Mouse (Mus musculus) naive thymus-derived CD4-positive, alpha-beta T cell, adult 5 months (primary cell): ENCODE measurements around the gene Dmac2. TPM values are rescaled to one million over a fixed set of nuclear protein-coding genes. Genes with fewer than 3 reads are reported as not detected.

Experiments used
- polyA plus RNA-seq: library from polyadenylated mRNA; unstranded; fragments of 100-300 nt; shearing (Covaris generic); gene quantifications from one replicate; pipeline ENCODE4 v1.2.1, GENCODE M21; 2017

Gene Dmac2
- polyA plus RNA-seq: 91.4 TPM

DNA sequence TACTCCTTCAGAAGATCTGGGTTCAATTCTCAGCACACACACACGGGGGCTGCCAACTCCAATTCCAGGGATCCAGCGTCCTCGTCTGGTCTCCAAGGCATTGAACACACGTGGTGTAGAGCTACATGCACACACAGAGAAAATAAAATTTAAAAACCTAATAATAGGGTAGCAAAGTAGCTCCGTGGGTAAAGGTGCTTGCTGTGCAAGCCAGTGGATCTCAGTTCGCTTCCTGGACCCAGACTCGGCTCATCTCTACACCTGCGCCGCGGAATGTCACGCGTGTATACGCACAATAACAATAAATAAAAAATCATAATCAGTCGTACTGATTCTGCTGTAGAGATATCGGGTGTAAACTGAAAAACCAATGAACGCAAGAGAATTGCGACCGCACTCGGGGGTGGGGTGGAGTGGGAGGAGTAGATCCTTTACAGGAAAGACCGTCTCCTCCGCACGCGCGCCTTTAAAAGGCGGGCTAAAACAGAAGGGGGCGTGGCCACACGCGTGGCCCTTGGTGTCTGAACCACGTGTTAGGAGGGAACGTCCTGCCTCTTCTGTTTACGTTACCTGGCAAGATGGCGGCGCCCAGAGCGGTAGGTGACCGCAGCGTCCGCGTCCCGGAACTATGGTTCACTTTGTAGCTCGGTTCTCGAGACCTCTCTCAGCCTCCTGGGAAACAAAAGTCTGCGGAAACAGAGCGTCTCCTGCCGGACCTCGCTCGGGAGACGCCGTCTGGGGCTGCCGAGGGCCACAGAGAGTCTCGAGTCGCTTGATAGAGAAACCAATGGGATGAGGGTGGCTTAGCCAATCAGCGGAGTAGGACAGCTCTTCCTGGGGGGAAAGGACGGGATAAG is at the start of gene Dmac2:
Dmac2 (plus strand) TSS at position 550 of the 857 bp plus-strand sequence.

DNA sequence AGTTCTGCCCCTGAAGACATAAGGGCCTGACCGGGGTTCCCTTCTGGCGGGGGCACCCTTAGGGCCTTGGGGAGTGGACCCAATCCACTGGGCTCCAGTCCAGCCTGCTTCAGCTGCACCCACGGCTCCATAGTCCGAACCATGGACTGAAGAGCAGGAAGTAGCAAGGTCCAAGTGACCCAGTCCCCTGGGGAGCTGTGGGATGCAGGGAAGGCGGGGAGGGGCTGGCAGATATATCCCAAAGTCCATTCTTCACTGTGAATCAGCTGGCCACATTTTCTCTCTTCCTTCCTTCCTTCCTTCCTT is 3.6 kb upstream of the Dmac2 start, which contains the start of gene Erich4:
Erich4 (minus strand) TSS at position 187 of the 306 bp plus-strand sequence.

DNA sequence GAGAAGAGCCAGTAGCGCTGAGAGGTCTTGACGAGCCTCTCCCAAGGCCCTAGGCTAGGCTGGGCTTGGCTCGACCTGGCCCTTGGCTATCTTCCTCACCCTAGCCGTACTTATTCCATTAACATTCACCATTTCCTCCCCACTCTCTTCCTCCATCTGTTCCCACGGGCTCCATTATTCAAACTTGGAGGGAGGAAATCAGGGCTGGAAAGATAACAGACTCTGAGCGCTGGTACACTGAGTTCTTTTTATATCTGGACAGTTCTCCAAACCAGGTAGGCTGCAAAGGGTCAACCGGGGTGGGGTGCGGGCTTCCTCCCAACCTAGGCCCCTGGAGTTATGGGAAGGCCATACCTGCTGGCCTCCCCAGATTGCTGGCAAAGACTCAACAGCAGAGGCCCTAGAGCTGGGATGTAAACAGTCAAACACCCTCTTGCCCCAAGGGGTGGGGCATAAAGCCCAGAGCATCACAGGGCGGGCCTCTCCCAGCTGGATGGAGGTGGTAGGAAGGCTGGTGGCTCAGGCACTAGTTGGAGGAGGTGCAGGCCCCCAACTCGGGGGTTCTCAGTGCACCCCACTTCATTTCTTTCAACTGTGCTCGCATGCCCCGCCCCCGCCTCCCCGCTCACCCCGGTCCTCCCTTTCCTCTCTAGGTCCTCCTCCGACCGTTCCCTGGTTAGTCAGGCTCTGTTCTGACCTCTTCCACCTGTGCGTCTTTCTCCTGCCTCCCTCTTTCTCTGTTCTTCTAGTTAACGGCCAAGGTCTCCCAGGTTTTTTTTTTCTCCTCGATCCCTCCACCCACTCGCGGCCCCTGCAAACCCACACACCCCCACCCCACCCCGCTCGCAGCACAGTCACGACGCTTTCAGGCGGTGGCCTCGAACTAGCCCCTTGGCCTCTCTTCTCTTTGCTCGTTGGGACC is 7.6 kb downstream of the Dmac2 start, which contains the start of gene B3gnt8:
B3gnt8 (plus strand) TSS at position 146 of the 922 bp plus-strand sequence.

DNA sequence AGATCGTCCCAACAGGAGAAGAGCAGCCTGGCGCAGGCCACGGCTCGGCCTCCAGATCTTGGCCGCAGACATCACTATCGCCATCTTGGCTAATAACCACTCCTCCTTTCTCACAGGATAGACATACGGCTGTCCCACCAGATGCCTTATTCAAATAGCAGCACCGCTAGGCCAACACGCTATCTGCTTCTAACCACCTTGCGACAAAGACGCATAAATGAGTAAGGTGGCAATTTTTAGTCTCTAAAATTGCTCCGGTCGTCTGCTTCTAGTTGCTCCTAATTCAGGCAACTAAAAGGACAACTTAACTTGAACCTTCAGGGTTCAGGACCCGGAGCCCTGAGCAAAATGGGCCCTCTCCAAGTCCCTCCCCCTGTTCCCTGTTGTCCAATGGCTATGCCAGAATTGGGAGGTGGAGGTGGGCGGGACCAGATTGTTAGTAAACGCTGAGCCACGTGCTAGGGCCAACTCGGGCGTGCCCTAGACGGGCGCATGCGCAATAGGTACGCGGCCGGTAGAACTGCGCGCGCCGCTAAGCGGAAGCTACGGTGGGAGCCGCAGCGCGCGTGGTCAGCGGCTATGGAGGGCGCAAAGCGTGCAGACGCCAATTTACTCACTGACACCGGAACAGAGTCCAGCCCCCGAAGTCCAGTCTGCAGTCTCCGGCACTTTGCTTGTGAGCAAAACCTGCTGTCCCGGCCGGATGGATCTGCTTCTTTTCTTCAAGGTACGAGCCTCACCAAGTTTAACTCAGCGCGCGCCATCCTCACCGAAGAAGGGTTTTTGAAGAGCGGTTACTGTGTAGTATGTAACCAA is 39.7 kb downstream of the Dmac2 start, which contains the start of the genes Bckdha and Exosc5:
Bckdha (minus strand) TSS at position 325 of the 816 bp plus-strand sequence.
Exosc5 (plus strand) TSS at position 508 of the 816 bp plus-strand sequence.

DNA sequence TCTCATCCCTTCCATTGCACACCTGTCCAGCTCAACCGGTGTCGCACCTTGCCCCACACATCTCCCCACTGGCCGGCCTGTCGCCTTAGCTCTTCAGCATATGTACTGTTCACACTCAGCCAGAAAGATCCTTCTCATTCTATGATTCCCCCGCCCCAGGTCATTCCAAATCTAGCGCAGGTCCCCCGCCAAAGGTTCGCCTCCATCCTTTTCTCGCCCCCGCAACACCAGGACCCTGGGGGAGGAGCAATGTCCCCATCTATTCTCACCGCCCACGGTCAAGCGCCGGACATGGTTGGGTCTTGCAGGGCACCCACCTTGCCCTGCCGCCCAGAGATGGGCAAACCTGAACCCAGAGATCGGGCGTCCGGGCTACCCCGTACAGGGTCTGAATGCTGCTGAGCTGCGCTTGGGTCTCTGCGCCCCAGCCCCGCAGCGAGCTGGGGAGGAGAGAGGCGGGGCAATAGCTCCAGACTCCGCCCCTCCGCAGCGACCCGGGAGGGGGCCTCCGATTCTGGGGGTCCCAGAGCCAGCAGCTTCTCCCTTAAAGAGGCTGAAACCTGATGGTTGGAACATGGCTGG is 55.6 kb downstream of the Dmac2 start, which contains the start of gene Tmem91:
Tmem91 (minus strand) TSS at position 448 of the 582 bp plus-strand sequence.

Other genes with a start within 250 kb of the Dmac2 start
- gene Cnfn, start 249.7 kb upstream of the Dmac2 start, polyA plus RNA-seq: not detected
- gene Lipe, start 220.7 kb upstream of the Dmac2 start, polyA plus RNA-seq: 9.5 TPM
- gene Cxcl17, start 206.5 kb upstream of the Dmac2 start, polyA plus RNA-seq: not detected
- gene Ceacam1, start 141.8 kb upstream of the Dmac2 start, polyA plus RNA-seq: 0.40 TPM
- gene Ceacam2, start 79.6 kb upstream of the Dmac2 start, polyA plus RNA-seq: not detected
- gene Erich4, start 3.5 kb upstream of the Dmac2 start, polyA plus RNA-seq: not detected
- 0.49 TPM for gene B3gnt8, start 7.2 kb downstream of the Dmac2 start, polyA plus RNA-seq
- 36.7 TPM for gene Bckdha, start 39.6 kb downstream of the Dmac2 start, polyA plus RNA-seq
- 64.7 TPM for gene Exosc5, start 39.8 kb downstream of the Dmac2 start, polyA plus RNA-seq
- 2.7 TPM for gene Tmem91, start 55.8 kb downstream of the Dmac2 start, polyA plus RNA-seq
- gene B9d2, start 61.4 kb downstream of the Dmac2 start, polyA plus RNA-seq: 23.7 TPM
- 114 TPM for gene Tgfb1, start 67.6 kb downstream of the Dmac2 start, polyA plus RNA-seq
- 52.1 TPM for gene Ccdc97, start 99.7 kb downstream of the Dmac2 start, polyA plus RNA-seq
- gene Hnrnpul1, start 135.3 kb downstream of the Dmac2 start, polyA plus RNA-seq: 104 TPM
- 0.80 TPM for gene Axl, start 169.3 kb downstream of the Dmac2 start, polyA plus RNA-seq
- gene Cyp2s1, start 197.5 kb downstream of the Dmac2 start, polyA plus RNA-seq: 14.6 TPM